Mouse (Mus musculus) thymus, postnatal 25 days (tissue): ENCODE results near the gene Tox2.

Source experiments
- DNase-seq: peaks from one replicate; pipeline ENCODE4 v3.0.0; 2022

The Tox2 gene

DNA sequence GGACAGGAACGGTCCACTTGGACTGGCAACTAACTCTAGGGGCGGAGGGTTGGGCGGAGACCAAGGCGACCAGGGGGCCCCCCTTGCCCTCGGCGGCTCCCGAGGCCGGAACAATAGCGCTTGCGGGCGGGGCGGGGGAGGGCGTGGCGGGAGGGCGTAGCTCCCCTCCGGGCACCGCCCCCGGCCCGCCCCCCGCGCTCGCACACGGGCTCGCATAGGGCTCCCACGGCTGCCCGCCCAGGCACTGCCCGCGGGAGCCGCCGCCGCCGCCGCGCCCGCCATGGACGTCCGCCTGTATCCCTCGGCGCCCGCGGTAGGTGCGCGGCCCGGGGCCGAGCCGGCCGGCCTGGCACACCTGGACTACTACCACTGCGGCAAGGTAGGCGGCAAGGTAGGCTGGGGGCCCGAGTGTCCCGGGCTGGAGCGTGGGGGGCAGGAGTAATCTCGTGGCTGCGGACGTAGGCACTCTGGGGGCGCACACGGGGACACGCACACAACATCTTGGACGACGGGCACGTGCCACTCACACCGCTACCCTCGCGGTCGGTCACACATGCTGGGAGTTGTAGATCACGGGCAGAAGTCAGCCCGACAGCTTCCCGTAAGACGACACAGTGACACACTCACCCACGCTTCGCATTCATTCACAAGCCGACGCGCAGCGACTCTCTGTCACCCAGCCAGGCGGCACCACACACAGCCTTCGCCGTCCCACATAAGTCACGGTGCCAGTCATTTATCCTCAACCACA is at the start of gene Tox2:
TSS of gene Tox2 (plus strand) at position 242 of the 751 bp plus-strand sequence.
- peak; percentile 72 for DNase-seq

- no peak for DNase-seq
These were observed 48.3 kb upstream of the Tox2 start for GRCm38 (mm10) chr2:163154673-163155072.

- no peak for DNase-seq
These were observed 43.9 kb upstream of the Tox2 start for GRCm38 (mm10) chr2:163158979-163159378.

DNA sequence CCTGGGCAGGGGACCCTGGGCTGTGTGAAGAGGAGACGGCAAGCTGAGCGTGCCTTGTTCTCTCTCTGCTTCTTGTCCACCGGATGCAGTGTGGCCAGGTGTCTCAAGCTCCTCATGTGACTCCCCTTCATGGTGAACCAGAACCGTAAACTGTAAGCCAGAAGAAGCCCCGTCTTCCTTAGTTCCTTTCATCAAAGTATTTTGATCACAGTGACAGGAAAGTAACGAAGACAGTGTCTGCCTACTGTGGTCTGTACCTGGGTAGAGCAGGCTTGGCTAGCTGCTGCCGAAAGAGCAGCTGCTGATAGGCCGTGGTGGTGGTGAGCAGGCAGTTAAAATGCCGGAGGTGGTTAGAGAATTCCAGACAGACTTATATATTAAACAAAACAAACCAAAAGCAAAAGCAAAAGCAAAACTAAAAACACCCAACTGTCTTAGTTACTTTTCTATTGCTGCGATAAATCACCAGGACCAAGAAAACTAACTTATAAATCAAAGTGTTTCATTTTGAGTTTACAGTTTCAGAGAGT is 38.4 kb upstream of the Tox2 start:
- DNase-seq, result peak; percentile 40

GRCm38 (mm10) chr2:163166067-163166805 is 36.7 kb upstream of the Tox2 start:
- no peak for DNase-seq

DNA sequence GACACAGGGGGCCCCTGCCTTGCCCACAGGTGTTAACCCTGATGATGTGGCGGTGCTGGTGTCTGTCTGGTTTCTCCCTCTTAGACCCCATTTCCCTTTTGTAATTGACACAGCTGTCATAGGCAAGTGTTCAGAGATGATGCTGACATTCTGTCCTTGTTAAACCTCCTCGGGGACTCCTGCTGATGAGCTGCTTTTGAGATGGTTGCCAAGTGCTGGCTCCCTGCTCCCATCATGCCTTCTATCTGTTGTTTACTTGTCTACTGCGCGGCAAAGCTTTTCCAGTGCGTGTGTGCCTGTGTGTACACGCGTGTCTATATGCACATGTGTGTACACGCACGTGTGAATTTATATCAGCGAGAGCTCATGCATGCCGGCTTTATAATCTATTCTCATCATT is 31.0 kb upstream of the Tox2 start:
- no peak for DNase-seq

DNA sequence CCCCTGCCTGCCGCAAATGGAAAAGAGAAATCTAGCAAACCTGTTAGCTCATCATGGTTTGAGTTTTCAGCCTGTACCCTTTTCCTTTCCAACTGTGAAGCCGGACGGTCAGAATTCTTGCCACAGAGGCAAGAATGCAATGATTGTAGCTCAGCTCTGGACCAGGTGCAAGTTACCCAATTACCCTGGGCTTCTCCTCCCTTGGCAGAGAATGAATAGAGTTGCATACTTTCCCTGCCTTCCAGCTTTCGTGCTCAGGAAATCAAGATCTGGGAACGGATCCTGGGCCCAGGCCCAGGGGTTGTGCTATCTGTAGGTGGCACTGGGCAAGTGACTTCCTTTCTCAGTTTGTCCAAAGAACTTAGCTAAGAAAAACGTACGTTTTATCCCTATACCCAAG is 28.9 kb upstream of the Tox2 start:
- no peak for DNase-seq

- no peak for DNase-seq
These were observed 27.1 kb upstream of the Tox2 start for GRCm38 (mm10) chr2:163175831-163176230.

DNA sequence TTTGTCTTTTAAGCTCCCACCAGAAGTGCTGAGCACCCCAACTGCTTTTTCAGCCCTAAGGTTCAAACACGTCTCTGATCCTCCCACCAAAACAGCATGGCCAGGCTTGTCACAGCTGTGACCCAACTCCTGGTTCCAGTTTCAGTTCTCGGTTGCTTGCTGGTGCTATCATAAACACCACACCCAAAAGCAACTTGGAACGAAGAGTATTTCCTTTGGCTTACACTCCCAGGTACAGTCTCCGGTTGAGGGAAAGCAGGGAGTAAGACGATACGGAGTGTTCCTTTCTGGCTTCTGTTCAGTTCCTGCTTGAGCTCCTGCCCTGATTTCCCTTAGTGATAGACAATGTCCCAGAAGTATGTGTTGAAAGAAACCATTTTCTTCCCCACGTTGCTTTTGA is 26.4 kb upstream of the Tox2 start:
- no peak for DNase-seq

DNA sequence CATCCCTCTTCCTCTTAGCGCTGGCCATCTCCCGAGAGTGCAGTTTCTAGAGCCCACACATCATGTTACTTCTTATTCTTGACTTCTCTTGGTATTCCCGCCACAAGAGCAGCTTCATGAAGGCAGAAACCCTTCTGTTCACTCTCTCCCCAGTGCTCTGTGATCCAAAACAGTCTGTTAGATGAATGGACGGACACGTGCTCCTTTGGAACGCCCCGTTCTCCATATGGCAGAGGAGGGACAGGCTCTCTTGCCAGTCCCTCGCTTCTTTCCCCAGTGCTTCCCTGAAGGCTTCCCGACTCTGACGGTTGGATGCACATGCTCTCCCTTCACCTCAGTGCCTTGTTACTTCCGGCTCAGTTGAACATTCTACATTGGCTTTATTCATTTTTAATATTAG is 15.4 kb upstream of the Tox2 start:
- DNase-seq, result no peak

GRCm38 (mm10) chr2:163189596-163189995 is 13.3 kb upstream of the Tox2 start:
- DNase-seq, result no peak

DNA sequence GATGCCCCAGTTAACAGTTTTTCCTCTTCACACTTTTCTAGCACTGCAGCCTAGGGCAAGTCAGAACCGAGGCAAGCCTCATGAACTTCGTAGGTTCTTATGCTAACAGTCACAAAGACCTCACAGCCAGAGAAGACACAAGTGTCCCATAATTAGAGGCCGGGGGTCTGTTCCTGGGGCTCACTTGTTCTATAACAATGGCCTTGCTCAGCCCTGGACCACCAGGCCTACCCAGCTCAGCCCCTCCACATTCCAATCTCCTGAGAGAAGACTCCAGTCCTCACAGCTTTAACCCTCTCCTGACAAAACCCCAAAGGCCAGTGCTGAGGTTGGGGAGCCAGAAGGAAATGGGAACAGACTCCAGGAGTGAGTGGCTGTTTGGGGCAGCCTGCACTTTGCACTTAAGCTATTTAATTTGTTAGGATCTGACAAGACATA is 12.9 kb upstream of the Tox2 start:
- DNase-seq, result no peak

GRCm38 (mm10) chr2:163192485-163192884 is 10.4 kb upstream of the Tox2 start:
- no peak for DNase-seq

- no peak for DNase-seq
These were observed 8.9 kb upstream of the Tox2 start for GRCm38 (mm10) chr2:163194015-163194414.

DNA sequence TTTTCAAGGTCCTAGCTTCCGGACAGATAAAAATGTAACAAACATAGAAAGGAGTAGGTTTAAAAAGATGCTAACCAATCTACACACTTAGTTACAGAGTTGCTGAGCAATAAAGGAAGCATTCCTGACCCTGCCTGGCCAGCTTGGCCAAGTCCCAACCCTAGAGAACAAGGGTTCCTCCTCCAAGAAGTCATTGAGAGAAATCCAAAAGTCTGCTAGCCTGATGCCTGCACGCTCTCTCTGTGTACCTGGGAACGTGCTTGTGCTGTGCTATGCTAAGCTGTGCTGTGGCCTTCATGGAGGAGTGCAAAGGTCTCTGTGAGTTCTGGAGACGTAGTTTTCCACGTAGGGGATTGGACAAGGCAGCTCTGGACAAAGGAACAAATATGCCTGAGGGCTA is 8.4 kb upstream of the Tox2 start:
- no peak for DNase-seq

GRCm38 (mm10) chr2:163195106-163195833 is 7.7 kb upstream of the Tox2 start:
- DNase-seq, result no peak

DNA sequence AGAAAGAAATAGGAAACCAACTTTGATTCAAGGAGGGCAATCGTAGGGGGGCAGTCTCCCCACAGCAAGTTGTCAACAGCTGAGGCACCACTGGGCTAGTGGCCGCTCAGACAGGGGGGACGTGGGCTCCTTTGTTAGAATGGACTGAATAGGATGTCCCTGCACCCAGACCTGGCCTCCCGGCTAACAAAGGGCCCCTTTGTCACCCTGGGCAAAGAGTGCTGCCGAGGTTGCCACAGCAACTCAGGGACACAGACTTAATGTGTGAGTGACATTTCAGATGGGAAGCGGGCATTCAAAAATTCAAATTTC is 7.1 kb upstream of the Tox2 start:
- DNase-seq, result no peak

DNA sequence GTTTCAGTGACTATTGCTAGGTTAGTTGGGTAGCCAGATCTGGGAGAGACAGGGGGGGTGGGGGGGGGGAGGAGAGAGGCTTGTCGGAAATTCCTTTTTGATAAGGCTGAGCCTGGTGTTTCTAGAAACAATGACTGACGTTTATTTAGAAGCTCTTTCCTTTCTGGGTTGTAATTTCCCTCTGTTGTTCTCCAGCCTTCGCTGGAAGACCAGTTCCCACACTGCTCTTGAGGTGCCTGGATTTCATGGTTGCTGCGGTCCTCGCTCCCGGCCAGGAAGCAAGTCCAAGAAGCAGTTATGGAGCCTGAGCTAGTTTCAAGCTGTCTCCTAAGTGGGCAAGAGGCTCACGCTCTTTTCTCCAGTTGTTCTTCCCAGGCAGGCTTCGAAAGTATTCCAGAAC is 1.0 kb upstream of the Tox2 start:
- DNase-seq, result no peak

DNA sequence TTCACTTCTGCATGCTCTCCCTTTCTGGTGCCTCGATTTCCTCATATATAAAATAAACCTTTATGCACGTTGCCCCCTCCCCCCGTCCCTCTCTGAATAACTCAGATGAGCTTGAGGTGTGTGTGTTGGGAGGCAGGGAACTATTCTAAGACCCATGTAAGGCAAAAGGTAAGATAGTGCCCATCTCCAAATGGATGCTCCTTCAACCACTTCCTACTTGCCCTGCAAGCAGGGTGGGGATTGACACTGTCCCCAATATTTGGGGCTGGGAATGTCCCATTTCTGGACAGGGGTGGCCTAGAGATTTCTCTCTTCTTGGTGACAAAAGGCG is 407 bp upstream of the Tox2 start:
- DNase-seq, result no peak

GRCm38 (mm10) chr2:163203635-163204547 is 966 bp downstream of the Tox2 start:
- peak; percentile 23 for DNase-seq

DNA sequence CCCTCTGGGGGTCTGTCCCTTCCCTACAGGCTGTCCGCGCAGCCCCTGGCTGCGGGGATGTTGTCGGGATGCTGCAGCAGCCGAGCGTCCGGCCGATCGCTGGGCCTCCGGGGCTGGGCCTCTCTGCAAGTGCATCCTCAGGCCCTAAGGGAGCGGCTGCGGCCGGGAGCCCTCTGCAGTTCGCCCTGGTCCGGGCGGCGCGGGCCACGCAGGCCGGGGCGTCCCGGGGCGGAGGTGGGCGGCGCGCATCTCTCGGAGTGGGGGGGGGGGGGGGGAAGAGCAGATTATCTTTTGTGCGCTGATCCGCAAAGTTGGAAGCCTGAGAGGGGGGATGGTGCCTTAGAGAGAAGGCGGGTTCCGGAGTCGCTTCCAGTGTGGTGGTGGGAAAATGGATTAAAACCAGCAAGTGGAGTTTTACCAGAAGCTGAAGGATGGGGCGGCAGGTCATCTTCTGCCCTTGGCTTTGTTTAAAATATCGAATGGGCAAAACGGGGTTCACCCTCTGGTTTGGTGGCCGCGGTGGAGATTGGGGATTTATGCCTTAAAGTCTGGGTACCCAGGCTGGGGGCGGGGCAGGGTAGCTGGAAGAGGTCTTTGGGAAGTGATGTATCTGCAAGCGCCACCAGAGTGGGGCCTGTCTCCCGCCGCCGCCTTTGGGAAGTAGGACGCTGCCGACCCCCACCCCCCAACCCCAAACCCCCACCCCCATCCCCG is 1.8 kb downstream of the Tox2 start:
- DNase-seq, result no peak

GRCm38 (mm10) chr2:163205262-163205647 is 2.3 kb downstream of the Tox2 start:
- no peak for DNase-seq
